In genomic region chr12:84188881-84189444, GRCm38 (mm10) we compare ENCODE assay signal across 8 mouse cellular contexts. TPM values are rescaled to one million over a fixed set of nuclear protein-coding genes. Genes with fewer than 3 reads are reported as not detected.
DNase-seq lines count a peak whose midpoint lies in the region; ATAC-seq lines count a peak whose summit lies in the region.

No protein-coding gene starts in this region.

- H3K4me2 ChIP-seq in heart, embryonic 14.5 days (ENCODE audit: low read length), result peak overlapping the region; percentile 31; the same call in 1 of the 2 replicates
- H3K4me2 ChIP-seq in midbrain, embryonic 13.5 days (replicated peaks), result no peak overlapping the region
- no peak overlapping the region for H3K4me2 ChIP-seq in midbrain, embryonic 11.5 days
- H3K4me2 ChIP-seq in forebrain, embryonic 13.5 days, result no peak overlapping the region
- H3K4me2 ChIP-seq in stomach, embryonic 15.5 days, result no peak overlapping the region

- H3K27ac ChIP-seq in heart, embryonic 14.5 days (replicated peaks in 1 of 2; ENCODE audit: control insufficient read depth in 1 of 2, insufficient read depth in 1 of 2, low read depth in 2 of 2, low read length in 2 of 2), result peak overlapping the region in 1 of 2 experiments; percentile 69; a peak in 1 of 4 replicates
- H3K27ac ChIP-seq in midbrain, embryonic 13.5 days, result no peak overlapping the region
- no peak overlapping the region for H3K27ac ChIP-seq in midbrain, embryonic 11.5 days (ENCODE audit: low read depth, low read length)
- peak overlapping the region; percentile 66; the same call in 1 of the 2 replicates for H3K27ac ChIP-seq in forebrain, embryonic 13.5 days
- H3K27ac ChIP-seq in stomach, embryonic 15.5 days, result peak overlapping the region; percentile 58; the same call in 1 of the 2 replicates

- no peaks in the 10 kb centered on the region for H3K27me3 ChIP-seq in heart, embryonic 14.5 days (ENCODE audit: control insufficient read depth, insufficient read depth, low read length)
- no peaks in the 10 kb centered on the region for H3K27me3 ChIP-seq in midbrain, embryonic 13.5 days
- no peaks in the 10 kb centered on the region for H3K27me3 ChIP-seq in midbrain, embryonic 11.5 days (ENCODE audit: control insufficient read depth, insufficient read depth, low read length)
- no peaks in the 10 kb centered on the region for H3K27me3 ChIP-seq in forebrain, embryonic 13.5 days
- no peaks in the 10 kb centered on the region for H3K27me3 ChIP-seq in stomach, embryonic 15.5 days (replicated peaks)

- peak overlapping the region; percentile 55 for H3K9ac ChIP-seq in heart, embryonic 14.5 days (ENCODE audit: low read length)
- H3K9ac ChIP-seq in midbrain, embryonic 13.5 days (replicated peaks), result 0 out of 2 replicates have a peak overlapping the region, but pooled peaks have one; percentile 12
- H3K9ac ChIP-seq in midbrain, embryonic 11.5 days (ENCODE audit: low read length), result no peak overlapping the region
- H3K9ac ChIP-seq in forebrain, embryonic 13.5 days, result 0 out of 2 replicates have a peak overlapping the region, but pooled peaks have one; percentile 26
- H3K9ac ChIP-seq in stomach, embryonic 15.5 days, result no peak overlapping the region

- no peak for DNase-seq in heart, postnatal 25 days (ENCODE audit: low spot score)
- DNase-seq in midbrain, embryonic 11.5 days (ENCODE audit: low spot score, missing footprints), result no peak
- no peak for DNase-seq in urinary bladder, postnatal 4 days (ENCODE audit: low spot score in 2 of 2)
- no peak for DNase-seq in embryo, embryonic 10.5 days (ENCODE audit: low spot score)

- peaks cover 69 to 78% of the 10 kb centered on the region in 2 experiments for H3K4me1 ChIP-seq in heart, embryonic 14.5 days (ENCODE audit: control insufficient read depth in 2 of 2, insufficient read depth in 2 of 2, low read length in 2 of 2)
- peaks cover 65% of the 10 kb centered on the region for H3K4me1 ChIP-seq in midbrain, embryonic 13.5 days (replicated peaks)
- H3K4me1 ChIP-seq in midbrain, embryonic 11.5 days (ENCODE audit: control insufficient read depth, insufficient read depth, low read length), result peaks cover 24% of the 10 kb centered on the region
- peaks cover 85% of the 10 kb centered on the region for H3K4me1 ChIP-seq in forebrain, embryonic 13.5 days
- peaks cover 69% of the 10 kb centered on the region for H3K4me1 ChIP-seq in stomach, embryonic 15.5 days

- H3K4me3 ChIP-seq in heart, embryonic 14.5 days (ENCODE audit: control insufficient read depth in 1 of 2, insufficient read depth in 1 of 2, low read depth in 1 of 2, low read length in 2 of 2), result no peak overlapping the region
- H3K4me3 ChIP-seq in midbrain, embryonic 13.5 days (replicated peaks), result no peak overlapping the region
- H3K4me3 ChIP-seq in midbrain, embryonic 11.5 days (ENCODE audit: low read depth, low read length), result no peak overlapping the region
- no peak overlapping the region for H3K4me3 ChIP-seq in forebrain, embryonic 13.5 days
- H3K4me3 ChIP-seq in stomach, embryonic 15.5 days (replicated peaks), result no peak overlapping the region

- WGBS in heart, embryonic 14.5 days, result 76% methylated on average over 14 of the region's 14 CpGs
- 67% methylated on average over 14 of the region's 14 CpGs for WGBS in midbrain, embryonic 13.5 days
- 66% methylated on average over 14 of the region's 14 CpGs for WGBS in midbrain, embryonic 11.5 days
- 73% methylated on average over 14 of the region's 14 CpGs for WGBS in forebrain, embryonic 13.5 days
- 66% methylated on average over 14 of the region's 14 CpGs for whole genome bisulfite sequencing in stomach, embryonic 15.5 days

- no peaks in the 10 kb centered on the region for H3K9me3 ChIP-seq in heart, embryonic 14.5 days (ENCODE audit: control insufficient read depth, low read length)
- no peaks in the 10 kb centered on the region for H3K9me3 ChIP-seq in midbrain, embryonic 13.5 days
- H3K9me3 ChIP-seq in midbrain, embryonic 11.5 days (ENCODE audit: control insufficient read depth, low read length), result no peaks in the 10 kb centered on the region; the same call in 1 of the 2 replicates
- no peaks in the 10 kb centered on the region for H3K9me3 ChIP-seq in forebrain, embryonic 13.5 days (replicated peaks)
- H3K9me3 ChIP-seq in stomach, embryonic 15.5 days, result no peaks in the 10 kb centered on the region

- intact Hi-C loops in heart, postnatal 25 days (cut with DNase I), result no loop called here

- no peaks in the 10 kb centered on the region for H3K36me3 ChIP-seq in heart, embryonic 14.5 days (ENCODE audit: control insufficient read depth, insufficient read depth, low read length)
- no peaks in the 10 kb centered on the region for H3K36me3 ChIP-seq in midbrain, embryonic 13.5 days
- H3K36me3 ChIP-seq in midbrain, embryonic 11.5 days (ENCODE audit: control insufficient read depth, insufficient read depth, low read length), result no peaks in the 10 kb centered on the region
- no peaks in the 10 kb centered on the region for H3K36me3 ChIP-seq in forebrain, embryonic 13.5 days (ENCODE audit: poor library complexity, severe bottlenecking)
- H3K36me3 ChIP-seq in stomach, embryonic 15.5 days, result 0 out of 2 replicates have a peak, but pooled peaks cover 2% of the 10 kb centered on the region

- ATAC-seq in heart, embryonic 14.5 days (ENCODE audit: insufficient number of reproducible peaks, insufficient read depth, low FRiP score, low read depth), result no peak
- ATAC-seq in midbrain, embryonic 13.5 days, result no peak
- no peak for ATAC-seq in midbrain, embryonic 11.5 days (ENCODE audit: low FRiP score)
- no peak for ATAC-seq in forebrain, embryonic 13.5 days
- no peak for ATAC-seq in stomach, embryonic 15.5 days (ENCODE audit: insufficient read depth, low FRiP score, low read depth)

RNA-seq across cellular contexts. Expression of gene Elmsan1, which starts 29.7 kb away (rescaled TPM):
- 7.1 and 7.4 TPM in 2 replicates for polyA plus RNA-seq in heart, embryonic 14.5 days (2014; fragmentation: Nextera tagmentation; extraction: Ambion mirVana)
- 10 to 100 TPM; 13.8 to 17.7 TPM for total RNA-seq in heart, postnatal 25 days (2021)
- polyA plus RNA-seq in midbrain, embryonic 13.5 days (2015; fragmentation: Nextera tagmentation; extraction: Ambion mirVana), result 3.6 and 5.2 TPM in 2 replicates
- polyA plus RNA-seq in midbrain, embryonic 11.5 days (2014; fragmentation: Nextera tagmentation; extraction: Ambion mirVana), result 3.4 and 3.9 TPM in 2 replicates
- 5.0 and 5.6 TPM in 2 replicates for polyA plus RNA-seq in forebrain, embryonic 13.5 days (2015; fragmentation: Nextera tagmentation; extraction: Ambion mirVana)
- 9.9 and 10.5 TPM in 2 replicates for polyA plus RNA-seq in stomach, embryonic 15.5 days (2015; fragmentation: Nextera tagmentation; extraction: Ambion mirVana)

RNA-seq across cellular contexts. Expression of gene Pnma1, which starts 40.7 kb away (rescaled TPM):
- polyA plus RNA-seq in heart, embryonic 14.5 days (2014; fragmentation: Nextera tagmentation; extraction: Ambion mirVana), result 0.43 and 0.68 TPM in 2 replicates
- total RNA-seq in heart, postnatal 25 days (2021), result under 1 TPM; 0.14 to 0.18 TPM
- 5.5 and 6.5 TPM in 2 replicates for polyA plus RNA-seq in midbrain, embryonic 13.5 days (2015; fragmentation: Nextera tagmentation; extraction: Ambion mirVana)
- 3.4 and 3.8 TPM in 2 replicates for polyA plus RNA-seq in midbrain, embryonic 11.5 days (2014; fragmentation: Nextera tagmentation; extraction: Ambion mirVana)
- polyA plus RNA-seq in forebrain, embryonic 13.5 days (2015; fragmentation: Nextera tagmentation; extraction: Ambion mirVana), result 3.6 and 4.3 TPM in 2 replicates
- polyA plus RNA-seq in stomach, embryonic 15.5 days (2015; fragmentation: Nextera tagmentation; extraction: Ambion mirVana), result 0.76 and 0.94 TPM in 2 replicates

Comparison
In these comparisons a context has a peak if more than half of its experiments do, and no peak if none do; other contexts are left out.
1. H3K9ac ChIP-seq: peak in heart, embryonic 14.5 days (single experiment), midbrain, embryonic 13.5 days (single experiment) and forebrain, embryonic 13.5 days (single experiment); none in midbrain, embryonic 11.5 days (single experiment) and stomach, embryonic 15.5 days (single experiment).
2. H3K27ac ChIP-seq: peak in forebrain, embryonic 13.5 days (single experiment) and stomach, embryonic 15.5 days (single experiment); none in midbrain, embryonic 13.5 days (single experiment) and midbrain, embryonic 11.5 days (single experiment).